Comparison of ENCODE assay signal across 13 mouse cellular contexts in the genomic region with DNA sequence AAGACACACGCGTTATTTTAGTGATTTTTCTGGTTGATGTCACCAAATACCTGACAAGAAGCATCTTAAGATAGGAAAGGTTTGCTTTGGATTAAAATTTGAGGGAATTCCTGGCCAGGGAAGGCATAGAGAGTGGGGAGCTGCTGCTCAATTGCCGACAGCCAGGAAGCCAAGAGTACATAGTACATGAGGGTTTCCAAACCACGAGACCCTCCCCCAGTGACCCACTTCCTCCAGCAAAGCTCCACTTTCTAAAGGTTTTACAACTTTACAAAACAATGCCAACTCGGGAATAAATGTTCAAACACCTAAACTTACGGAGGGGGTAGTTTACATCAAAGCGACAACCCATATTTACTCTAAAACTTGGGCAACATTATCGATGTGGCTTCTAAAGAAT. TPM values are rescaled to one million over a fixed set of nuclear protein-coding genes. Genes with fewer than 3 reads are reported as not detected.
A peak's percentile ranks its signal among the peaks of the same experiment; 100 is the strongest.
DNase-seq lines count a peak whose midpoint lies in the region; ATAC-seq lines count a peak whose summit lies in the region.
"Had no signal": no experiment of that assay in that cellular context is flagged by ENCODE, and none has a peak within 500 bp of the region (broad histone marks: within the 10 kb centered on the region; RNA-seq: fewer than 3 reads in every experiment).

No protein-coding gene starts in this region.

- ATAC-seq in heart, embryonic 13.5 days (ENCODE audit: extremely low read depth, insufficient number of reproducible peaks, low FRiP score, low TSS enrichment) = no peak
- no peak for ATAC-seq in liver, embryonic 16.5 days (ENCODE audit: low read depth)
- ATAC-seq in liver, embryonic 11.5 days (replicated peaks; ENCODE audit: low FRiP score) = no peak

- H3K4me2 ChIP-seq in heart, embryonic 13.5 days = peak overlapping the region; percentile 41; the same call in 1 of the 2 replicates
- H3K4me2 ChIP-seq in liver, embryonic 16.5 days (ENCODE audit: low read depth, low read length) = no peak overlapping the region
- H3K4me2 ChIP-seq in liver, embryonic 11.5 days = no peak overlapping the region

- intact Hi-C loops in left cerebral cortex, postnatal 10 days (cut with DNase I) = no loop called here

- no peak overlapping the region for H3K9ac ChIP-seq in heart, embryonic 13.5 days
- no peak overlapping the region for H3K9ac ChIP-seq in liver, embryonic 16.5 days (ENCODE audit: low read depth, low read length)
- no peak overlapping the region for H3K9ac ChIP-seq in liver, embryonic 11.5 days (ENCODE audit: low read depth, low read length)

- H3K4me1 ChIP-seq in heart, embryonic 13.5 days = peaks cover 56% of the 10 kb centered on the region
- H3K4me1 ChIP-seq in liver, embryonic 16.5 days (ENCODE audit: control insufficient read depth, low read depth, low read length) = peaks cover 15% of the 10 kb centered on the region
- peaks cover 23% of the 10 kb centered on the region for H3K4me1 ChIP-seq in liver, embryonic 11.5 days (replicated peaks; ENCODE audit: control insufficient read depth, insufficient read depth, low read length)

- WGBS in heart, embryonic 13.5 days = 77% methylated on average over 8 of the region's 8 CpGs
- WGBS in liver, embryonic 16.5 days (ENCODE audit: insufficient replicate concordance) = 56% methylated on average over 8 of the region's 8 CpGs
- WGBS in liver, embryonic 11.5 days = 73% methylated on average over 8 of the region's 8 CpGs

- DNase-seq in heart, adult 11 months = no peak
- no peak for DNase-seq in liver, embryonic 11.5 days (ENCODE audit: low spot score)
- DNase-seq in thymus, postnatal 4 days = peak; percentile 50
- no peak for DNase-seq in thymus, postnatal 10 days (ENCODE audit: low spot score in 2 of 2)
- no peak for DNase-seq in left cerebral cortex, postnatal 10 days (ENCODE audit: extremely low spot score in 1 of 2, low spot score in 2 of 2)
- DNase-seq in c-Kit-positive CD71-positive TER-119-positive erythroid progenitor cells, embryonic 14.5 days (ENCODE audit: low spot score) = no peak
- DNase-seq: cerebellum, adult 2 months; lung, adult 18-20 months had no signal

- H3K27me3 ChIP-seq in heart, embryonic 13.5 days (replicated peaks) = peaks cover 1% of the 10 kb centered on the region
- peaks cover 6% of the 10 kb centered on the region for H3K27me3 ChIP-seq in liver, embryonic 16.5 days (ENCODE audit: control insufficient read depth, insufficient read depth, low read depth, low read length)
- H3K27me3 ChIP-seq in liver, embryonic 11.5 days (replicated peaks; ENCODE audit: control insufficient read depth, insufficient read depth, low read length) = no peaks in the 10 kb centered on the region; the same call in 1 of the 2 replicates

- no peak overlapping the region for H3K4me3 ChIP-seq in heart, embryonic 13.5 days
- no peak overlapping the region for H3K4me3 ChIP-seq in liver, embryonic 16.5 days (ENCODE audit: low read depth, low read length)
- H3K4me3 ChIP-seq in liver, embryonic 11.5 days (ENCODE audit: low read depth, low read length) = no peak overlapping the region
- H3K4me3 ChIP-seq: heart, embryonic 10.5 days; left cerebral cortex, adult 2 months had no signal

- no peak overlapping the region for H3K27ac ChIP-seq in heart, embryonic 13.5 days (replicated peaks)
- 0 out of 2 replicates have a peak overlapping the region, but pooled peaks have one; percentile 8 for H3K27ac ChIP-seq in liver, embryonic 16.5 days (ENCODE audit: low read length)
- no peak overlapping the region for H3K27ac ChIP-seq in liver, embryonic 11.5 days (ENCODE audit: low read depth, low read length)
- H3K27ac ChIP-seq: heart, embryonic 10.5 days; left cerebral cortex, adult 2 months had no signal

- no peaks in the 10 kb centered on the region for H3K36me3 ChIP-seq in heart, embryonic 13.5 days
- no peaks in the 10 kb centered on the region for H3K36me3 ChIP-seq in liver, embryonic 16.5 days (ENCODE audit: control insufficient read depth, insufficient read depth)
- H3K36me3 ChIP-seq in liver, embryonic 11.5 days (ENCODE audit: control insufficient read depth, insufficient read depth, low read length) = no peaks in the 10 kb centered on the region
- H3K36me3 ChIP-seq: G1E; heart, embryonic 10.5 days had no signal

- H3K9me3 ChIP-seq in heart, embryonic 13.5 days = no peaks in the 10 kb centered on the region
- H3K9me3 ChIP-seq in liver, embryonic 16.5 days (replicated peaks; ENCODE audit: control insufficient read depth, low read length) = no peaks in the 10 kb centered on the region
- H3K9me3 ChIP-seq in liver, embryonic 11.5 days (ENCODE audit: control insufficient read depth, low read length) = no peaks in the 10 kb centered on the region
- H3K9me3 ChIP-seq: heart, embryonic 10.5 days had no signal

RNA-seq across cellular contexts. Expression of a gene that starts 6.8 kb away (rescaled TPM):
- 7.4 and 9.9 TPM in 2 replicates for polyA plus RNA-seq in heart, embryonic 13.5 days (2015; fragmentation: Nextera tagmentation; extraction: Ambion mirVana)
- 3.7 and 5.0 TPM in 2 replicates for polyA plus RNA-seq in liver, embryonic 16.5 days (2015; fragmentation: Nextera tagmentation; extraction: Ambion mirVana)
- 11.6 TPM in 2 replicates for polyA plus RNA-seq in liver, embryonic 11.5 days (2014; fragmentation: Nextera tagmentation; extraction: Ambion mirVana)
- 10 to 100 TPM; 12.2 to 13.6 TPM for total RNA-seq in left cerebral cortex, postnatal 10 days (2021)
- polyA plus RNA-seq: G1E had no signal
